Mouse (Mus musculus): ENCODE results near the gene Pdp2. TPM values are rescaled to one million over a fixed set of nuclear protein-coding genes. Genes with fewer than 3 reads are reported as not detected.

The Pdp2 gene
- 1.6 and 2.6 TPM in 2 replicates for polyA plus RNA-seq (2012; ENCODE audit: low replicate concordance)

GRCm38 (mm10) chr8:104591133-104591834 is at the start of gene Pdp2:
Pdp2 (plus strand) TSS chr8:104591451.

DNA sequence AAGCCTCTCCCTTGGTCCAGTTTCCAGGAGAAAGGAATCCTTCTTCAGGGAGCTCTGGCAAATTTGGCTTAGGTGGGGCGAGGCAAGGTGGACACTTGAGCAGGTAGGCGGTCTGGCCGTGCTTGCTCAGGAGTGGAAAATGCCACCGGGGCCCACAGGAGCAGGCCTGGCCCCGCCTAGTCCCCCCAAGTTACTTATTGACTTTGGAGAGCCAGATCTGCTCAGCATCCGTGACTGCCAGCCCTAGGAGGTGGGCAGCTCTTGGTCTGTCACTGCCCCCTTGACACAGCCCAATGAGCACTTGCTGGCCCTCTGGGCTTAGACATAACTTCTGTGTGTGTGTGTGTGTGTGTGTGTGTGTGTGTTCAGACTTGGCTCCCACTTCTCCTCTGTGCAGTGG is 32.9 kb downstream of the Pdp2 start, which contains the start of gene Cdh16:
Gene Cdh16 (minus strand): TSS at position 236 of the 400 bp plus-strand sequence.

DNA sequence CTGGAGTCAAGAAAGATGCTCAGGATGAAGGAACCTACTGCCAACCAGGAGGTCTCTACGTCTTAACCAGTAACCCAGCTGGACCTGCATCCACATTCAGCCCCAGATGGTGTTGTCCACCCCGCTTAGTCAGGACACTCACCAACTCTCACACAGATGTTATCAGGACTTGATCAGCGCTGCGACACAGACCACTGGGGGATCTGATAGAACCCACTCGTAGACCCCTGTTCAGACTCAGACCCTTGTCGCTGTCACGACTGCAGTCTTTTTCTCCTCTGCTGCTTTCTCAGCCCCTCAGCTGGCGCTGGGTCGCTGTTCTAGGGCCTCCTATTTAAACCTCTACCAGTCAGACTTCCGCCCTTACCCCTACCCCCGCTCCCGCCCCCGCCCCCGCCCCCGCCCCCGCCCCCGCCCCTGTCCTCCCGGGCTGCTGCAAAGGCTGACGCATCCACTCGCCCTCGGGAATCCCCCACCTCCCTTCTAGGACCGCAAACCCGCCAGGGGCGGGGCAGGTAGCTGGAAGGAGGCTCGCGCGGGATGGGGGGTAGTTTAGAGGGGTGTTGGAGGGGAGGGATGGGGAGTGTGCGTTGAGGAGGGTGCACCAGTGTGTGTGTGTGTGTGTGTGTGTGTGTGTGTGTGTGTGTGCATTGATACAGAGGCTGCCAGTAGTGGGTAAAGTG is 39.9 kb downstream of the Pdp2 start, which contains the start of gene Rrad:
Gene Rrad (minus strand): TSS at position 347 of the 683 bp plus-strand sequence.

DNA sequence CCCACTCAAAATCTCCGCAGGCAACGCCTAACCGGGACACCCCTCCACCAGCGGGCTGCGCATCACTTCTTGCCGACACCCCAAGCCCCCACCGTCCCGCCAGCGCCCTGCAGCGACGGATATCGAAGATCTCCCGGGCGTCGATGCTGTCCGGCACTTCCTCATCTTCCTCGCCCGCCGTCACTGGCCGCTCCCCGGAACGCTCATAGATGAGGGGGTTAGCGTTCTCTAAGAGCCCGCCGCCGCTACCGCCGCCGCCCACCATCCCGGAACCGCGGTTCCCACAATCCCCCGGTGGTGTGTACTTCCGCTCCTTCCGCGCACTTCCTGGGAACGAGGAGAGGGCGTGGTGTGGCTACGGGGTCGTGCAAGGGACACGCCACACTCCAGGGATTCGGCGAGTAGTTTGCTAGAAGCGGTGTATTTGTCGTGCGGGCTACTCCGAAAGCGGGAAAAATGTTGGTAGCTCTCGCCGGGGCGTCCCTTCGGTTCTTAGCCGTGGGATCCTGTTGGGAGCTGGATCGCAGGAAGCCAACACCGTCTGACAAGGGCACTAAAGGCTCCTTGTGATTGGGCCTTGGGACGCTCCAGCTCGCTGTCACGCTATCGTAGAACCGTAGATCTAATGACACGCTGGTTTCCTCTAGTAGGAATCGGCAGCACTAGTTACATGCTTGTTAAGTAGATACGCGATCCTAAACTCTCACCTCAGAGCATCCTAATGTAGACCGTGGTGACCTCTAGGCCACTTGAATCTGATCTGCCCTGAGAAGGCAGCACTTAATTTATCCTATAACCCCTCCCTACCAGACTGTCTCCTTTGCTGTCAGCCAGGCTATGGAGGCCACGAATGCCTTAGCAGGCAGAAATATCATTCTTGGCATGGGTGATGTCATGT is 50.4 kb downstream of the Pdp2 start, which contains the start of gene Ciao2b:
Gene Ciao2b (minus strand): TSS at position 540 of the 898 bp plus-strand sequence.

Other genes starting within 250 kb of the Pdp2 start
- 1.3 and 1.4 TPM in 2 replicates for gene Cmtm4, start 195.6 kb upstream of the Pdp2 start, polyA plus RNA-seq (2012; ENCODE audit: low replicate concordance)
- gene Dync1li2, start 148.4 kb upstream of the Pdp2 start, polyA plus RNA-seq (2012; ENCODE audit: low replicate concordance) = 18.9 and 20.9 TPM in 2 replicates
- 0.30 TPM in 1 of 2 replicates, not detected in the other for gene Terb1, start 81.5 kb upstream of the Pdp2 start, polyA plus RNA-seq (2012; ENCODE audit: low replicate concordance)
- gene Nae1, start 56.8 kb upstream of the Pdp2 start, polyA plus RNA-seq (2012; ENCODE audit: low replicate concordance) = 0.36 and 11.5 TPM in 2 replicates
- 25.6 and 116 TPM in 2 replicates for gene Car7, start 56.8 kb upstream of the Pdp2 start, polyA plus RNA-seq (2012; ENCODE audit: low replicate concordance)
- gene Cdh16, start 32.9 kb downstream of the Pdp2 start, polyA plus RNA-seq (2012; ENCODE audit: low replicate concordance) = not detected in 2 replicates
- gene Rrad, start 39.9 kb downstream of the Pdp2 start, polyA plus RNA-seq (2012; ENCODE audit: low replicate concordance) = 1.1 and 4.9 TPM in 2 replicates
- 35.6 and 56.5 TPM in 2 replicates for gene Ciao2b, start 50.5 kb downstream of the Pdp2 start, polyA plus RNA-seq (2012; ENCODE audit: low replicate concordance)
- not detected in 2 replicates for gene Ces2a, start 142.6 kb downstream of the Pdp2 start, polyA plus RNA-seq (2012; ENCODE audit: low replicate concordance)
- not detected in 2 replicates for gene Ces2b, start 240.1 kb downstream of the Pdp2 start, polyA plus RNA-seq (2012; ENCODE audit: low replicate concordance)

Data from leukemia stem cell, adult 10-12 weeks (primary cell).